8 mouse cellular contexts compared by ENCODE assay signal in genomic region chr19:8941136-8941514, GRCm38 (mm10). TPM values are rescaled to one million over a fixed set of nuclear protein-coding genes. Genes with fewer than 3 reads are reported as not detected.
DNase-seq lines count a peak whose midpoint lies in the region; ATAC-seq and TF ChIP-seq lines count a peak whose summit lies in the region.

No protein-coding gene starts in this region.

- peaks cover 12 to 37% of the 10 kb centered on the region in 2 experiments for H3K4me1 ChIP-seq in heart, embryonic 14.5 days (ENCODE audit: control insufficient read depth in 2 of 2, insufficient read depth in 2 of 2, low read length in 2 of 2)
- H3K4me1 ChIP-seq in ES-E14 (ENCODE audit: control insufficient read depth in 2 of 2, insufficient read depth in 2 of 2, low read length in 2 of 2, poor library complexity in 1 of 2), result peaks cover 9 to 21% of the 10 kb centered on the region in 2 experiments; a peak in 3 of 4 replicates
- peaks cover 30% of the 10 kb centered on the region for H3K4me1 ChIP-seq in forebrain, embryonic 16.5 days (replicated peaks; ENCODE audit: control insufficient read depth, insufficient read depth, low read length)
- H3K4me1 ChIP-seq in liver, postnatal 0 days (ENCODE audit: insufficient read depth), result peaks cover 36% of the 10 kb centered on the region

- peaks cover 61% of the 10 kb centered on the region for H3K36me3 ChIP-seq in heart, embryonic 14.5 days (ENCODE audit: control insufficient read depth, insufficient read depth, low read length)
- peaks cover 22% of the 10 kb centered on the region for H3K36me3 ChIP-seq in ES-E14 (ENCODE audit: control insufficient read depth, insufficient read depth, low read length, poor library complexity, severe bottlenecking)
- H3K36me3 ChIP-seq in forebrain, embryonic 16.5 days (ENCODE audit: control insufficient read depth, insufficient read depth), result peaks cover 3% of the 10 kb centered on the region; the same call in 1 of the 2 replicates
- peaks cover 43% of the 10 kb centered on the region for H3K36me3 ChIP-seq in liver, postnatal 0 days (replicated peaks; ENCODE audit: insufficient read depth, low read length)

- in situ Hi-C loops in ES-E14 (cut with MboI; ENCODE audit: low sequenced_read_pairs in 2 of 2, unreplicated experiment in 2 of 2), result no loop called here

- intact Hi-C loops in left cerebral cortex, postnatal 14 days (cut with DNase I), result no loop called here

- no peaks in the 10 kb centered on the region for H3K27me3 ChIP-seq in heart, embryonic 14.5 days (ENCODE audit: control insufficient read depth, insufficient read depth, low read length)
- H3K27me3 ChIP-seq in forebrain, embryonic 16.5 days (replicated peaks; ENCODE audit: control insufficient read depth, insufficient read depth, low read length), result no peaks in the 10 kb centered on the region
- no peaks in the 10 kb centered on the region for H3K27me3 ChIP-seq in liver, postnatal 0 days (ENCODE audit: insufficient read depth, low read length)

- TF ChIP-seq CTCF in liver, postnatal 0 days (IDR thresholded peaks at IDR 0.05; ENCODE audit: low read depth), result no peak

- peak overlapping the region; percentile 79 for H3K4me2 ChIP-seq in heart, embryonic 14.5 days (ENCODE audit: low read length)
- H3K4me2 ChIP-seq in forebrain, embryonic 16.5 days (ENCODE audit: low read length), result peak overlapping the region; percentile 80
- peak overlapping the region; percentile 77 for H3K4me2 ChIP-seq in liver, postnatal 0 days (ENCODE audit: low read depth, low read length)

- peak overlapping the region; percentile 39 to 99 for H3K4me3 ChIP-seq in heart, embryonic 14.5 days (ENCODE audit: control insufficient read depth in 1 of 2, insufficient read depth in 1 of 2, low read depth in 1 of 2, low read length in 2 of 2)
- peak overlapping the region; percentile 88 to 89 for H3K4me3 ChIP-seq in ES-E14 (ENCODE audit: insufficient read depth in 1 of 2, low read depth in 1 of 2, low read length in 2 of 2, poor library complexity in 1 of 2, severe bottlenecking in 1 of 2)
- peak overlapping the region; percentile 99 for H3K4me3 ChIP-seq in forebrain, embryonic 16.5 days (replicated peaks; ENCODE audit: low read length)
- peak overlapping the region; percentile 90 for H3K4me3 ChIP-seq in liver, postnatal 0 days (ENCODE audit: low read depth, low read length)

- peak overlapping the region; percentile 99 for H3K9ac ChIP-seq in heart, embryonic 14.5 days (ENCODE audit: low read length)
- peak overlapping the region; percentile 71 for H3K9ac ChIP-seq in ES-E14 (ENCODE audit: insufficient read depth, low read depth, low read length, poor library complexity, severe bottlenecking)
- peak overlapping the region; percentile 99 for H3K9ac ChIP-seq in forebrain, embryonic 16.5 days (replicated peaks; ENCODE audit: low read depth, low read length)
- H3K9ac ChIP-seq in liver, postnatal 0 days (replicated peaks), result peak overlapping the region; percentile 98

- WGBS in heart, embryonic 14.5 days, result 40% methylated on average over 10 of the region's 10 CpGs
- WGBS in forebrain, embryonic 16.5 days, result 19% methylated on average over 10 of the region's 10 CpGs
- 49% methylated on average over 10 of the region's 10 CpGs for WGBS in liver, postnatal 0 days (ENCODE audit: insufficient replicate concordance)

- TF ChIP-seq EP300 in liver, postnatal 0 days (IDR thresholded peaks at IDR 0.05; ENCODE audit: low read depth), result no peak

- no peak for ATAC-seq in heart, embryonic 14.5 days (ENCODE audit: insufficient number of reproducible peaks, insufficient read depth, low FRiP score, low read depth)
- peak; percentile 10; the same call in 1 of the 2 replicates for ATAC-seq in forebrain, embryonic 16.5 days
- ATAC-seq in liver, postnatal 0 days, result no peak
- ATAC-seq in megakaryocyte progenitor cell, adult 5-6 weeks (replicated peaks; ENCODE audit: poor library complexity), result no peak

- DNase-seq in heart, adult 9 months (ENCODE audit: low spot score in 2 of 2), result no peak
- no peak for DNase-seq in ES-E14 (ENCODE audit: low read depth, low spot score)
- no peak for DNase-seq in liver, postnatal 0 days
- DNase-seq in left cerebral cortex, postnatal 14 days (ENCODE audit: low spot score in 2 of 2), result no peak
- DNase-seq in layer of hippocampus, adult 9-11 months, result no peak

- peak overlapping the region; percentile 33 to 99 for H3K27ac ChIP-seq in heart, embryonic 14.5 days (replicated peaks in 1 of 2; ENCODE audit: control insufficient read depth in 1 of 2, insufficient read depth in 1 of 2, low read depth in 2 of 2, low read length in 2 of 2)
- peak overlapping the region; percentile 49; the same call in 1 of the 2 replicates for H3K27ac ChIP-seq in ES-E14 (ENCODE audit: insufficient read depth, low read depth, low read length, poor library complexity, severe bottlenecking)
- peak overlapping the region; percentile 96 for H3K27ac ChIP-seq in forebrain, embryonic 16.5 days (ENCODE audit: low read length)
- H3K27ac ChIP-seq in liver, postnatal 0 days (ENCODE audit: low read depth), result peak overlapping the region; percentile 80

- H3K9me3 ChIP-seq in heart, embryonic 14.5 days (ENCODE audit: control insufficient read depth, low read length), result no peaks in the 10 kb centered on the region
- H3K9me3 ChIP-seq in ES-E14 (ENCODE audit: control insufficient read depth, insufficient read depth, low read depth, low read length), result no peaks in the 10 kb centered on the region
- H3K9me3 ChIP-seq in forebrain, embryonic 16.5 days (ENCODE audit: control insufficient read depth, low read length), result no peaks in the 10 kb centered on the region
- H3K9me3 ChIP-seq in liver, postnatal 0 days (ENCODE audit: low read length), result no peaks in the 10 kb centered on the region

TF ChIP-seq in ES-E14, 5 proteins besides CTCF, POLR2A, EP300 and RAD21:
- TF ChIP-seq HCFC1 (IDR thresholded peaks at IDR 0.05; ENCODE audit: borderline replicate concordance, insufficient read depth, low read length) (no peak), MAFK (IDR thresholded peaks at IDR 0.05; ENCODE audit: insufficient read depth, low read depth, low read length) (no peak), ZC3H11A (IDR thresholded peaks at IDR 0.05; ENCODE audit: borderline replicate concordance, low read depth, low read length) (no peak), ZNF384 (IDR thresholded peaks at IDR 0.05; ENCODE audit: low read depth, low read length) (no peak), CHD2 (IDR thresholded peaks at IDR 0.05; ENCODE audit: low read depth, low read length) (no peak)

RNA-seq across cellular contexts. Expression of gene Mta2, which starts 0.6 kb away (rescaled TPM):
- 19.8 and 26.5 TPM in 2 replicates for polyA plus RNA-seq in heart, embryonic 14.5 days (2014; fragmentation: Nextera tagmentation; extraction: Ambion mirVana)
- total RNA-seq in ES-E14 (2012; rRNA removed), result 89.8 and 92.9 TPM in 2 replicates
- 175 and 186 TPM in 2 replicates for polyA plus RNA-seq in forebrain, embryonic 16.5 days (2015; fragmentation: Nextera tagmentation; extraction: Ambion mirVana)
- 43.0 and 45.7 TPM in 2 replicates for polyA plus RNA-seq in liver, postnatal 0 days (2015; fragmentation: Nextera tagmentation; extraction: Ambion mirVana)
- 57.9 and 63.7 TPM in 2 replicates for total RNA-seq in megakaryocyte progenitor cell, adult 5-6 weeks (2015)
- total RNA-seq in megakaryocyte progenitor cell, adult 5-6 weeks (2017), result 124 and 138 TPM in 2 replicates
- 10 to 100 TPM; 48.6 to 50.3 TPM for total RNA-seq in left cerebral cortex, postnatal 14 days (2021)

RNA-seq across cellular contexts. Expression of gene Eml3, which starts 11.8 kb away (rescaled TPM):
- 9.0 TPM in 2 replicates for polyA plus RNA-seq in heart, embryonic 14.5 days (2014; fragmentation: Nextera tagmentation; extraction: Ambion mirVana)
- 20.6 and 22.2 TPM in 2 replicates for total RNA-seq in ES-E14 (2012; rRNA removed)
- polyA plus RNA-seq in forebrain, embryonic 16.5 days (2015; fragmentation: Nextera tagmentation; extraction: Ambion mirVana), result 9.7 and 10.5 TPM in 2 replicates
- polyA plus RNA-seq in liver, postnatal 0 days (2015; fragmentation: Nextera tagmentation; extraction: Ambion mirVana), result 8.0 and 9.5 TPM in 2 replicates
- total RNA-seq in megakaryocyte progenitor cell, adult 5-6 weeks (2015), result 12.0 and 14.9 TPM in 2 replicates
- 20.1 and 36.0 TPM in 2 replicates for total RNA-seq in megakaryocyte progenitor cell, adult 5-6 weeks (2017)
- total RNA-seq in left cerebral cortex, postnatal 14 days (2021), result 1 to 10 TPM; 7.4 to 9.0 TPM

RNA-seq across cellular contexts. Expression of gene Rom1, which starts 12.0 kb away (rescaled TPM):
- polyA plus RNA-seq in heart, embryonic 14.5 days (2014; fragmentation: Nextera tagmentation; extraction: Ambion mirVana), result 0.94 and 1.6 TPM in 2 replicates
- total RNA-seq in ES-E14 (2012; rRNA removed), result 3.6 and 4.0 TPM in 2 replicates
- polyA plus RNA-seq in forebrain, embryonic 16.5 days (2015; fragmentation: Nextera tagmentation; extraction: Ambion mirVana), result 1.7 and 1.8 TPM in 2 replicates
- 2.0 and 2.5 TPM in 2 replicates for polyA plus RNA-seq in liver, postnatal 0 days (2015; fragmentation: Nextera tagmentation; extraction: Ambion mirVana)
- total RNA-seq in megakaryocyte progenitor cell, adult 5-6 weeks (2015), result 0.59 and 1.5 TPM in 2 replicates
- total RNA-seq in megakaryocyte progenitor cell, adult 5-6 weeks (2017), result 0.54 and 0.88 TPM in 2 replicates
- total RNA-seq in left cerebral cortex, postnatal 14 days (2021), result 1 to 10 TPM; 3.5 to 4.0 TPM

RNA-seq across cellular contexts. Expression of gene Tut1, which starts 12.5 kb away (rescaled TPM):
- polyA plus RNA-seq in heart, embryonic 14.5 days (2014; fragmentation: Nextera tagmentation; extraction: Ambion mirVana), result 14.5 and 15.6 TPM in 2 replicates
- total RNA-seq in ES-E14 (2012; rRNA removed), result 42.6 and 49.6 TPM in 2 replicates
- 33.6 and 35.5 TPM in 2 replicates for polyA plus RNA-seq in forebrain, embryonic 16.5 days (2015; fragmentation: Nextera tagmentation; extraction: Ambion mirVana)
- 9.0 and 10.7 TPM in 2 replicates for polyA plus RNA-seq in liver, postnatal 0 days (2015; fragmentation: Nextera tagmentation; extraction: Ambion mirVana)
- 6.2 and 8.7 TPM in 2 replicates for total RNA-seq in megakaryocyte progenitor cell, adult 5-6 weeks (2015)
- 19.9 and 23.8 TPM in 2 replicates for total RNA-seq in megakaryocyte progenitor cell, adult 5-6 weeks (2017)
- total RNA-seq in left cerebral cortex, postnatal 14 days (2021), result 10 to 100 TPM; 16.7 to 16.8 TPM

RNA-seq across cellular contexts. Expression of gene B3gat3, which starts 21.0 kb away (rescaled TPM):
- 27.8 and 34.2 TPM in 2 replicates for polyA plus RNA-seq in heart, embryonic 14.5 days (2014; fragmentation: Nextera tagmentation; extraction: Ambion mirVana)
- total RNA-seq in ES-E14 (2012; rRNA removed), result 30.4 and 36.8 TPM in 2 replicates
- 67.3 and 75.9 TPM in 2 replicates for polyA plus RNA-seq in forebrain, embryonic 16.5 days (2015; fragmentation: Nextera tagmentation; extraction: Ambion mirVana)
- 20.2 and 22.3 TPM in 2 replicates for polyA plus RNA-seq in liver, postnatal 0 days (2015; fragmentation: Nextera tagmentation; extraction: Ambion mirVana)
- 12.7 and 17.2 TPM in 2 replicates for total RNA-seq in megakaryocyte progenitor cell, adult 5-6 weeks (2015)
- 20.5 and 21.6 TPM in 2 replicates for total RNA-seq in megakaryocyte progenitor cell, adult 5-6 weeks (2017)
- 100 to 1,000 TPM; 134 to 142 TPM for total RNA-seq in left cerebral cortex, postnatal 14 days (2021)
